Mouse (Mus musculus) T-helper 17 cell (primary cell): ENCODE data around the gene Olig3.

Source experiments
- in situ Hi-C, 2 experiments: fragments of 300-600 bp; cut with MboI, MseI; formaldehyde crosslinking; loops; 1 replicate in 1 of 2; 2 replicates in 1 of 2; pipeline ENCODE4 v1.15.1; 2025; ENCODE audit warnings: high pct_unique_total_duplicates in 2 of 2

The Olig3 gene

GRCm38 (mm10) chr10:19356071-19356583, at the start of gene Olig3:
Gene Olig3 (plus strand): TSS chr10:19356533.
- in situ Hi-C loops, result no loop called here

- in situ Hi-C loops, result no loop called here
Measured at GRCm38 (mm10) chr10:19309681-19310395, 46.5 kb upstream of the Olig3 start.

- in situ Hi-C loops, result no loop called here
Measured at GRCm38 (mm10) chr10:19310471-19310870, 45.9 kb upstream of the Olig3 start.

GRCm38 (mm10) chr10:19317962-19318812, 38.1 kb upstream of the Olig3 start:
- in situ Hi-C loops, result no loop called here

- in situ Hi-C loops, result loop anchor here in 1 of 2 experiments (10.0 kb wide), 1 partner anchor 63 kb away; no protein-coding TSS in a partner anchor
Measured at GRCm38 (mm10) chr10:19321781-19322180, 34.6 kb upstream of the Olig3 start.

- in situ Hi-C loops, result loop anchor here in 1 of 2 experiments (10.0 kb wide), 1 partner anchor 56 kb away; no protein-coding TSS in a partner anchor
Measured at GRCm38 (mm10) chr10:19329191-19329777, 27.0 kb upstream of the Olig3 start.

- in situ Hi-C loops, result no loop called here
Measured at GRCm38 (mm10) chr10:19333425-19333824, 22.9 kb upstream of the Olig3 start.

- in situ Hi-C loops, result no loop called here
Measured at GRCm38 (mm10) chr10:19338695-19339630, 17.4 kb upstream of the Olig3 start.

GRCm38 (mm10) chr10:19344039-19344438, 12.3 kb upstream of the Olig3 start:
- in situ Hi-C loops, result no loop called here

GRCm38 (mm10) chr10:19349326-19349725, 7.0 kb upstream of the Olig3 start:
- in situ Hi-C loops, result no loop called here

GRCm38 (mm10) chr10:19352006-19352877, 4.1 kb upstream of the Olig3 start:
- in situ Hi-C loops, result no loop called here

- in situ Hi-C loops, result no loop called here
Measured at GRCm38 (mm10) chr10:19352878-19353301, 3.4 kb upstream of the Olig3 start.

- in situ Hi-C loops, result no loop called here
Measured at GRCm38 (mm10) chr10:19353631-19354030, 2.7 kb upstream of the Olig3 start.

GRCm38 (mm10) chr10:19354146-19354545, 2.2 kb upstream of the Olig3 start:
- in situ Hi-C loops, result no loop called here

- in situ Hi-C loops, result no loop called here
Measured at GRCm38 (mm10) chr10:19355076-19355475, 1.3 kb upstream of the Olig3 start.

GRCm38 (mm10) chr10:19356720-19357641, 648 bp downstream of the Olig3 start:
- in situ Hi-C loops, result no loop called here

GRCm38 (mm10) chr10:19357848-19358247, 1.5 kb downstream of the Olig3 start:
- in situ Hi-C loops, result no loop called here

GRCm38 (mm10) chr10:19360446-19361300, 4.3 kb downstream of the Olig3 start:
- in situ Hi-C loops, result no loop called here
